Mouse (Mus musculus): ENCODE results near the gene Pde6h. TPM values are rescaled to one million over a fixed set of nuclear protein-coding genes. Genes with fewer than 3 reads are reported as not detected.

Gene Pde6h
- polyA plus RNA-seq, 2 experiments from 2014 or later: 0.05 TPM; not detected in 1

Other genes with a start within 250 kb of the Pde6h start
- not detected for gene Gucy2c, start 142.1 kb upstream of the Pde6h start, polyA plus RNA-seq (2017; shearing (Covaris generic))
- 1 to 10 TPM in 1 of 2 experiments, under 1 TPM in 1; 0.96 to 1.2 TPM for gene Hist4h4, start 119.4 kb upstream of the Pde6h start, polyA plus RNA-seq (2017; shearing (Covaris generic))
- 100 to 1,000 TPM; 139 to 147 TPM for gene H2afj, start 115.6 kb upstream of the Pde6h start, polyA plus RNA-seq (2017; shearing (Covaris generic))
- gene BC049715, start 96.2 kb upstream of the Pde6h start, polyA plus RNA-seq (2017; shearing (Covaris generic)): under 1 TPM; 0.48 to 0.60 TPM
- 10 to 100 TPM; 57.8 to 58.8 TPM for gene Wbp11, start 95.6 kb upstream of the Pde6h start, polyA plus RNA-seq (2017; shearing (Covaris generic))
- not detected for gene Smco3, start 88.4 kb upstream of the Pde6h start, polyA plus RNA-seq (2017; shearing (Covaris generic))
- gene Art4, start 66.1 kb upstream of the Pde6h start, polyA plus RNA-seq (2017; shearing (Covaris generic)): 1 to 10 TPM; 1.5 to 1.6 TPM
- gene Mgp, start 48.0 kb upstream of the Pde6h start, polyA plus RNA-seq (2017; shearing (Covaris generic)): not detected
- gene Erp27, start 1.7 kb upstream of the Pde6h start, polyA plus RNA-seq (2017; shearing (Covaris generic)): under 1 TPM; 0.50 to 0.54 TPM
- 1,000 to 10,000 TPM; 2,826 to 2,843 TPM for gene Arhgdib, start 18.1 kb downstream of the Pde6h start, polyA plus RNA-seq (2017; shearing (Covaris generic))
- not detected for gene Rerg, start 246.7 kb downstream of the Pde6h start, polyA plus RNA-seq (2017; shearing (Covaris generic))

All from activated CD4-positive, CD25-positive, alpha-beta regulatory T cell, adult 4 months (primary cell).